Mouse (Mus musculus): ENCODE results near the gene Zc3h7b.

The Zc3h7b gene

DNA sequence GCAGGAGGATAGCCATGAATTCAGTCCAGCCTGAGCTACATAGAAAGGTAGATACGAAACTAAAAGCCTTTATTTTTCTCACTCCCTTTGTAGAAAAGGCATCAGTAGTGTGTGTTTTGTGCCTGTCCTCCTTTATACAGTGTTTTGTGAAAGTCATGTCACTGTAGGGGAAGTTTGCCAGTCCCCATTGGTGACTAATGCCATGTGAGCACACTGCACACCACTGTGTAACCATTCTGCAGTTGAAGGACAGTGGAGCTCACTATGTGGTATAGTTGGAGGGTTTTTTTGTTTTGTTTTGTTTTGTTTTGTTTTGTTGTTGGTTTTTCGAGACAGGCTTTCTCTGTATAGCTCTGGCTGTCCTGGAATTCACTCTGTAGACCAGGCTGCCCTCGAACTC is 73.5 kb downstream of the Zc3h7b start:
- no peak for DNase-seq (ENCODE audit: low spot score)

DNA sequence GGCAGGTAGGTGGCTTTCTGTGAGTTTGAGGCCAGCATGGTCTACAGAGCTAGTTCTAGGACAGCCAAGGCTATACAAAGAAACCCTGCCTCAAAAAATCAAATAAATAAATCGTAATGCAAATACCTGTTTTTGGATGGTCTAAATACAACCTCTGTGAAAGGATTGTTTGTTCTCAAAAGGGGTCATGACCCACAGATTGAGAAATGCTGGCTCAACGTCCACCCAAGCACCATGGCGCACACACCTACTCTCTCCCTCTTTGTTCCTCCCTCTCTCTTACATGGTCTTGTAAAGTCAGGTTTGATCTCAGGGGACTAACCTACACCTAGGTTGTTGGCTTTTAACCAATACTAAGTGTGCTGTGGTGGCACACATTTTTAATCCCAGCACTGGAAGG is 77.8 kb downstream of the Zc3h7b start:
- no peak for DNase-seq (ENCODE audit: low spot score)

DNA sequence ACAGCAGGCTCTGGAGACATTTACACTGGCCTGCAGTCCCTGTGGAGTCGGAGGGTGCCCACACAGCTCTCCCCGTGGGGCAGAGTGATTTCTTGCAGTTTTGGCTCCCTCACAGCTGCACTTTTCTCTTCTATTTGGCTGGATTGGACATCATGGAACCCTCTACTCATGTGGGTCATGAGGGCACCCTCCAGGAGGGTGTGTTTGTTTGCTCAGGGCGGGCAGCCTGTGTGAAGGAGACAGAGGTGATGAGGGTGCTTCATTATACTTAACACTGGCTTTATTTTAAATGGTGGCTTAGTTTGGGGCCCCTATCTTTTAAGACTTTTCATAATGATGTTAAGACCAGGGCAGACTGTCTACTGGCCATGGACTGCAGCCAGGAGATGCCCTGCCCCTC is 80.0 kb downstream of the Zc3h7b start:
- no peak for DNase-seq (ENCODE audit: low spot score)

DNA sequence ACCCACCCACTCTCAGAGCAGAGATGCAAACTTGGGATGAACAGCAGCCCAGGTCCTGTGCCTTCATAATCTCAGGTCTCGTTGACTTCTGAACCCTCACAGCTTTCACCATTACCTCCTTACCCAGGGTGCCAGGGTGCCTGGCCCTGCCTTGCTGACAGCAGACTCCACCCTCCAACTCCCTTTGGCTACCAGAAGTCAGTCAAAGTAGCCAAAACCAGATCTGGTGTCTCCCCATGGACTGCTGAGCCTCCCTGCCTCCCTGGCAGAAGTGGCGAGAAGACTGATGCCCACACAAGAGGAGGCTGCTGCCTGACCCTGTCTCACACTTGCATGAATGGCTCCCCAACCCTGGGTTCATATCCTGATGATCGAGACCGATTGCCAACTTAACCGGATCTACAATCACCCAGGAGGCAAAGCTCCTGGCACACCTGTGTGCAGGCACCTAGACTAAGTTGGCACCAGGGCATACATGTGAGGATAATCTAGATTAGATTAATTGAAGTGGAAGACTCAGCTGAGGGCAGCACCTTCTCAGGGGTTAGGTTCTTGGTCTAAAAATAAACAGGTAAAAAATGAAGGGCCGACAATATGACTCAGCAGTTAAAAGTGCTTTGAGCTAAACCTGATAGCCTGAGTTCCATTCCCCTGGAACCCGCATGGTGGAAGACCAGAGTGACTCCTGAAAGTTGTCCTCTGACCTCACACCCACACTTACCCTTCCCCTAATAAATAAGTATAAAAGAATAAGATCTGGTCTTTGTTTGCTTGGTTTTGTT is 83.8 kb downstream of the Zc3h7b start:
- no peak for DNase-seq (ENCODE audit: low spot score)

DNA sequence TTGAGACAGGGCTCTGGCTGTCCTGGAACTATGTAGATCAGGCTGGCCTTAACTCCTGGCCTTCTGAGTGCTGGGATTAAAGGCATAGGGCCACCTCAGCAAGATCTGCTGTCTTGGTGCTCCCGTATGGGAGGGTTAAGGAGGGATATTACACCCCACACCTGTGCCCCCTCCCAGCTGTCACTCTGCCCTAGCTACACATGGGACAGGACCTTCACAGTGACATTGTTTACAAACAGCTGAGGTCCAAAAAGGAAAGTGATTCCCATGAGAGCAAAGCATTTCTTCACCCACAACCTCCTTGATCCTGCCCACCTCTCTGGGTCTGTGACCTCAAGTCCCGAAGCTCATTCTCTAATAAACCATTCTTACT is 84.3 kb downstream of the Zc3h7b start:
- DNase-seq (ENCODE audit: low spot score), result no peak

GRCm38 (mm10) chr15:81830530-81830929 is 85.7 kb downstream of the Zc3h7b start:
- no peak for DNase-seq (ENCODE audit: low spot score)

DNA sequence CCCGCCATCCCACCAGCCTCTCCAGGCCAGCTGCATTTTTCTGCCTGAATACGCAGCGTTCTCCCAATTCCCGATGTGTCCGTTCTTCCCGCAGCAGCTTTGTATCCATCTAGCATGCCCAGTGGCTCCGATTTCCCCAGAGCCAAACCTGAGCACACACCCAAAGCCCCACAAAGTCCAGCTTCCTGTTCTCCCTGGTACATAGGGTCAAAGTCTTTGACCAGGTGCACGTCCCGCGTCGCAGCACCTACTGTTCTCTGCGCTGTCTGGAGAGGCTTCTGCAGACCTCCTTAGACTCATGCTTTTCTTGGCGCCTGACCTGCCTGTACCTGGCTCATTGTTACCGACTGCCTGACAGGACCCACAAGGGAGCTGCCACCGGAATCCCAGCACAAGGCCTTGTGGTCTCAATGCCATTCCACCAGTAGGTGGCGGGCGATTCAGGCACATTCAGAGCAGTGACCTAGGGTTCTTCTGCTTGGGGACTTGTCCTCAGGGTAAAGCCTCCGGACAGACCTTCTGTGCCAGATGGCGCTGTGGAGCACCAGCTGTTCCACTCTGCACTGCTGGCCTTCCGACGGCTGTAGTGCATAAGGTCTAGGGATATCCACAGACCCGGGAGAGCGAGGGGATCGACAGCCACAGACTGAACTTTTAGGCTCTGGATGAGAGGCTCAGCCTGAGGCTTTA is 86.4 kb downstream of the Zc3h7b start:
- peak; percentile 79 for DNase-seq (ENCODE audit: low spot score)

DNA sequence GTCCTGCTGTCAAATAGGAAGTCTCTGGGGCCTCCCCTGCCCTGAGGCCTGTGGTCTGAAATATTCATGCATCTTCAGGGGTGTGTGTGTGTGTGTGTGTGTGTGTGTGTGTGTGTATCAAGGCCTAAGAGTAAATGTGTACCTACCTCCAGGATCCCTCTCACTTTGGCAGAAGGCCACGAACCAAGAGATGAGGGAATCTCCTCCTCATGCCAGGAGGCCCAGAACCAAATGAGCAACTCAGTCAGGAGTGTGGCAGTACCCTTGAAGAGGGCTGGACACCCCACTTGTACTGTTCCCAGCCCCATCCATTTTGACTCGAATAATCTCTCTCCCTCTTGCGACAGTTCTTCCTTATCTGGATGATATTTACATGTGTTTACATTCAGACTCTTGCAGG is 87.4 kb downstream of the Zc3h7b start:
- DNase-seq (ENCODE audit: low spot score), result no peak

DNA sequence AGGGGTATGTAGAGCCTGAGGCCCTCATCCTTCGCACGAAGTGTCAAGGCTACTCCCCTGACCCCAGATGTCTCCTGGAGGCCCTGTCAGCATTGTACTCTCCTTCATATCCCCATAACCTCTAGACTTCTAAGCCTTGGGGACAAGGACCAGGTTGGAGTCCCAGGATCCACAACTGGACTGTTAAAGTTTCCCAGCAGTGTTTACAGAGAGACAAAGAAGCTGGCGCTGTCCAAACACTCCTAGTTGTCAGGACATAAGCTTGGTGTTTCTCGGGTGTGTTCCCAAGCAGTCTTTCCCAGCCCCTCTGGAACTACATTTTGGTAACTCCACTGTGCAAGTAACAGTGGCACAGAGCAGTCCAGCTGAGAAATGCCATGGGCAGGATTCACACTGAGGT is 88.6 kb downstream of the Zc3h7b start:
- no peak for DNase-seq (ENCODE audit: low spot score)

- no peak for DNase-seq (ENCODE audit: low spot score)
These were observed 89.4 kb downstream of the Zc3h7b start for GRCm38 (mm10) chr15:81834171-81834841.

DNA sequence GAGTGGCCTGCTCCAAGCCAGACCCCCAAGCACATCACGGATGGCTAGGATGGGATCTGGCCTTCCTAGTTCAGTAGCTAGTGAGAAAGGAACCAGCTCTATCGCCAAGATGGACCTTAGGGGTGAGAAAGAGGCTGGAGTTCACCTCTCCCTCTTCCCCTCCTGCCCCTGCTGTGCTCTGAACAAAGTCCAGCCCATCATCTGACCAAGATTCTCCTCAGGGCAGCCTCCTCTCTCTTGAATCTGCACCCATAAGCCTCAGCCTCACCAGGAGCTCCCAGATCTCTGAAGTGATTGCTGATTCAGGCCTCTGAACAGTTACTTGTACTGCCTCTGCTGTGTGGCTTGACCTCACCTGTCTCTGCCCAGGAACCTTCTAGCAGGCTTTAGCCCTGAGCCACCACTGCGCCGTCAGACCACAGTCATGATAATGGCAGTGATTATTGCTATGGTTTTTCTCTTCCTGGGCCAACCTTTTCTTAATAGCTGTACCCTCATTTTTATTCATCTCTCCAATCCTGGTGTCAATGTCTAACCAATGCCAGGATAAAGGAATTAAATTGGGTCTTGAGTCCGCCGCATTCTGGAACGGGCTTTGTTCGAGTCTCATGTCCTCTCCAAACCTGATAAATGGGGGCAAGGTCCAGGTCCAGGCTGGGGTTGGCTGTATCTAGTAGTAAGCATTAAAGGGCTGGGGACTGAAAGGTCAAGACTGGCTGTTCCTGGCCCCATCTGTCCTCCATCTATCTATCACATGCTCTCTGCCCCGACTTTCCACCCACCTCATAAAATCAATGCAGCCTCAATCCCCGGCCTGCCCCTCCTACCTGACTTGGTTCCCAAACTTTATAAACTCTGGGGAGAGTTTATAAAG is 90.4 kb downstream of the Zc3h7b start:
- no peak for DNase-seq (ENCODE audit: low spot score)

DNA sequence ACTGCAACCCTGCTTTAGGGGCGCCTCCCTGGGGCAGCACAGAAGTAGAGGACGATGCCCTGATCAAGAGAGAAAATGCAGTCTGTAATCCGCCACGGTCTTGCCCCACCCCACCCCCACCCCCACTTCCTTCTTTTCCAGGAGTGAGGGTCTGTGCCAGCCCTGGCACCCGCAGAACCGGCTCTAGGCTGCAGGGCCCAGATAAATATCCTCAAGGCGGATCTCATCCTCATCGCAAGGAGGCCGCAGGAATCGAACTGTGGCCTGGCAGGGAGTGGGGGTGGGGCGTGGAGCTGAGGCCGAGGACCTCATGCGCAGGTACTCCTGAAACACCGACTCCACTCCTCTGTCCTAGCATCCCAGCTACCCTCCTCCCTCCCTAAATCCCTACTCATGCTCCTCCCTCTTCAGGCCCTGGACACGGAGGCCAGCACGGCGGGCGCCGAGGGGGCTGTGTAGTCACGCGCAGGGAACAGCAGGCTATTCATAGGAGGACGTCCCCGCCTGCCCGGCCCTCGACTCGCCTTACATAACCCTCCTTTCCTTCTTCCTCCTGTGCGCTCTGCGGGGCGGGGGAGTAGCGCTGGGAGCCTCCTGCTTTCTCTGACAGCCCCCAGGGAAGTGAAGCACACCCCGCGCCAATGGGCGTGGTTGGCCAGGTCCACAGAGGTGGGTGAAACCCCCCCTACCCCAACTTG is 91.4 kb downstream of the Zc3h7b start:
- no peak for DNase-seq (ENCODE audit: low spot score)

- DNase-seq (ENCODE audit: low spot score), result no peak
These were observed 92.4 kb downstream of the Zc3h7b start for GRCm38 (mm10) chr15:81836966-81837920.

- no peak for DNase-seq (ENCODE audit: low spot score)
These were observed 93.8 kb downstream of the Zc3h7b start for GRCm38 (mm10) chr15:81838554-81839235.

GRCm38 (mm10) chr15:81839634-81840033 is 94.8 kb downstream of the Zc3h7b start:
- no peak for DNase-seq (ENCODE audit: low spot score)

- no peak for DNase-seq (ENCODE audit: low spot score)
These were observed 95.4 kb downstream of the Zc3h7b start for GRCm38 (mm10) chr15:81840306-81840705.

- no peak for DNase-seq (ENCODE audit: low spot score)
These were observed 97.4 kb downstream of the Zc3h7b start for GRCm38 (mm10) chr15:81842275-81842674.

GRCm38 (mm10) chr15:81845033-81845625 is 100.3 kb downstream of the Zc3h7b start:
- no peak for DNase-seq (ENCODE audit: low spot score)

GRCm38 (mm10) chr15:81845724-81846123 is 100.9 kb downstream of the Zc3h7b start:
- DNase-seq (ENCODE audit: low spot score), result no peak

All from spleen, adult 12 weeks (tissue).